Mouse (Mus musculus) liver, adult 2 months (tissue): Measurements from ENCODE around the gene Pdk2.

ENCODE experiments used
- CTCF ChIP-seq: fragments of 200-500 bp; IDR thresholded peaks from 2 replicates; pipeline ENCODE4 v1.5.1; 2011; ENCODE audit warnings: low read depth, low read length, control low read depth
- POLR2A ChIP-seq: fragments of 200-500 bp; IDR thresholded peaks from 2 replicates; pipeline ENCODE4 v1.6.1; 2011; ENCODE audit warnings: low read length, control low read depth; ENCODE audit not compliant: insufficient read depth; ENCODE audit errors: extremely low read depth

- TF ChIP-seq CTCF (peak; percentile 74), POLR2A (no peak)
Measured at GRCm38 (mm10) chr11:95046980-95047680, 6.0 kb upstream of the Pdk2 start.
